Comparison of ENCODE assay signal across 17 mouse cellular contexts in genomic region chr3:37765275-37765674, GRCm38 (mm10). TPM values are rescaled to one million over a fixed set of nuclear protein-coding genes. Genes with fewer than 3 reads are reported as not detected.
DNase-seq lines count a peak whose midpoint lies in the region; ATAC-seq and TF ChIP-seq lines count a peak whose summit lies in the region.
"Had no signal": no experiment of that assay in that cellular context is flagged by ENCODE, and none has a peak within 500 bp of the region (broad histone marks: within the 10 kb centered on the region; RNA-seq: fewer than 3 reads in every experiment).

No protein-coding gene starts in this region.

- 0 out of 2 replicates have a peak, but pooled peaks have one; percentile 17 for TF ChIP-seq EP300 in liver, postnatal 0 days (IDR thresholded peaks at IDR 0.05; ENCODE audit: low read depth)

- DNase-seq in liver, postnatal 0 days, result no peak
- DNase-seq in liver (no peak), MEL-GATA-1-ER (ENCODE audit: extremely low read depth, low read depth) (peak; percentile 70)
- DNase-seq in embryo, embryonic 11 days, result no peak
- DNase-seq: adrenal gland, postnatal 25 days; cerebellum, adult 11 months; cerebellum, adult 18-20 months; cerebellum, adult 8-10 months; cerebellum, adult 9-11 months; cerebellum, postnatal 14 days; cerebellum, postnatal 36 days; forebrain, postnatal 0 days had no signal

- no peak overlapping the region for H3K9ac ChIP-seq in liver, postnatal 0 days (replicated peaks)
- H3K9ac ChIP-seq in kidney, embryonic 16.5 days (replicated peaks; ENCODE audit: low read length), result no peak overlapping the region
- H3K9ac ChIP-seq: embryonic facial prominence, embryonic 12.5 days; forebrain, embryonic 13.5 days; forebrain, embryonic 15.5 days; forebrain, postnatal 0 days had no signal

- WGBS in liver, postnatal 0 days (ENCODE audit: insufficient replicate concordance), result 58% methylated on average over 3 of the region's 3 CpGs
- 88% methylated on average over 3 of the region's 3 CpGs for WGBS in kidney, embryonic 16.5 days

- peaks cover 26% of the 10 kb centered on the region for H3K4me1 ChIP-seq in liver, postnatal 0 days (ENCODE audit: insufficient read depth)
- peaks cover 40% of the 10 kb centered on the region for H3K4me1 ChIP-seq in kidney, embryonic 16.5 days (ENCODE audit: insufficient read depth, low read length)

- no peaks in the 10 kb centered on the region for H3K36me3 ChIP-seq in liver, postnatal 0 days (replicated peaks; ENCODE audit: insufficient read depth, low read length)
- H3K36me3 ChIP-seq in kidney, embryonic 16.5 days (ENCODE audit: insufficient read depth, low read length), result no peaks in the 10 kb centered on the region
- H3K36me3 ChIP-seq: embryonic facial prominence, embryonic 10.5 days; embryonic facial prominence, embryonic 12.5 days; forebrain, embryonic 15.5 days had no signal

- no peak for ATAC-seq in liver, postnatal 0 days
- ATAC-seq in kidney, embryonic 16.5 days (ENCODE audit: low FRiP score, low TSS enrichment), result no peak
- ATAC-seq: forebrain, embryonic 13.5 days; forebrain, embryonic 15.5 days; forebrain, postnatal 0 days had no signal

- no peaks in the 10 kb centered on the region; the same call in 1 of the 2 replicates for H3K9me3 ChIP-seq in liver, postnatal 0 days (ENCODE audit: low read length)
- H3K9me3 ChIP-seq in kidney, embryonic 16.5 days (ENCODE audit: low read length), result peaks cover 3% of the 10 kb centered on the region; the same call in 1 of the 2 replicates
- H3K9me3 ChIP-seq: embryonic facial prominence, embryonic 10.5 days; embryonic facial prominence, embryonic 12.5 days; forebrain, embryonic 13.5 days; forebrain, embryonic 15.5 days had no signal

- no peak overlapping the region for H3K4me2 ChIP-seq in liver, postnatal 0 days (ENCODE audit: low read depth, low read length)
- H3K4me2 ChIP-seq in kidney, embryonic 16.5 days (replicated peaks; ENCODE audit: low read depth, low read length), result no peak overlapping the region
- H3K4me2 ChIP-seq: embryonic facial prominence, embryonic 12.5 days; forebrain, embryonic 13.5 days; forebrain, embryonic 15.5 days had no signal

- TF ChIP-seq CTCF in liver, postnatal 0 days (IDR thresholded peaks at IDR 0.05; ENCODE audit: low read depth), result no peak

- H3K27ac ChIP-seq in liver, postnatal 0 days (ENCODE audit: low read depth), result no peak overlapping the region
- no peak overlapping the region for H3K27ac ChIP-seq in kidney, embryonic 16.5 days (ENCODE audit: low read length)
- H3K27ac ChIP-seq: embryonic facial prominence, embryonic 10.5 days; embryonic facial prominence, embryonic 12.5 days; forebrain, embryonic 13.5 days; forebrain, embryonic 15.5 days had no signal

- H3K27me3 ChIP-seq in liver, postnatal 0 days (ENCODE audit: insufficient read depth, low read length), result no peaks in the 10 kb centered on the region
- H3K27me3 ChIP-seq in kidney, embryonic 16.5 days (ENCODE audit: insufficient read depth, low read length), result no peaks in the 10 kb centered on the region
- H3K27me3 ChIP-seq: embryonic facial prominence, embryonic 12.5 days; forebrain, embryonic 13.5 days; forebrain, embryonic 15.5 days had no signal

- no peak overlapping the region for H3K4me3 ChIP-seq in liver, postnatal 0 days (ENCODE audit: low read depth, low read length)
- H3K4me3 ChIP-seq in kidney, embryonic 16.5 days (ENCODE audit: low read length), result no peak overlapping the region
- H3K4me3 ChIP-seq: embryonic facial prominence, embryonic 10.5 days; embryonic facial prominence, embryonic 12.5 days; forebrain, embryonic 13.5 days; forebrain, embryonic 15.5 days had no signal

RNA-seq across cellular contexts. Expression of gene Gm5148, which starts 41.0 kb away (rescaled TPM):
- polyA plus RNA-seq in liver, postnatal 0 days (2015; fragmentation: Nextera tagmentation; extraction: Ambion mirVana), result 3.0 and 4.1 TPM in 2 replicates
- 7.5 and 9.6 TPM in 2 replicates for polyA plus RNA-seq in kidney, embryonic 16.5 days (2015; fragmentation: Nextera tagmentation; extraction: Ambion mirVana)
